Comparison of ENCODE assay signal across 12 mouse cellular contexts in genomic region chr4:62626228-62627026, GRCm38 (mm10).
DNase-seq lines count a peak whose midpoint lies in the region; ATAC-seq and TF ChIP-seq lines count a peak whose summit lies in the region.
"Had no signal": no experiment of that assay in that cellular context is flagged by ENCODE, and none has a peak within 500 bp of the region (broad histone marks: within the 10 kb centered on the region; RNA-seq: fewer than 3 reads in every experiment).

No protein-coding gene starts in this region.

- peaks cover 77% of the 10 kb centered on the region for H3K27me3 ChIP-seq in heart, embryonic 10.5 days (ENCODE audit: insufficient read depth, poor library complexity, severe bottlenecking)
- no peaks in the 10 kb centered on the region for H3K27me3 ChIP-seq in midbrain, postnatal 0 days (ENCODE audit: insufficient read depth, low read length)
- H3K27me3 ChIP-seq in midbrain, embryonic 13.5 days: no peaks in the 10 kb centered on the region
- H3K27me3 ChIP-seq in intestine, embryonic 14.5 days (replicated peaks; ENCODE audit: control insufficient read depth, insufficient read depth, low read length): no peaks in the 10 kb centered on the region
- no peaks in the 10 kb centered on the region for H3K27me3 ChIP-seq in stomach, postnatal 0 days (ENCODE audit: control insufficient read depth, insufficient read depth, low read length)
- H3K27me3 ChIP-seq: hindbrain, embryonic 15.5 days; liver, embryonic 12.5 days had no signal

- H3K4me2 ChIP-seq in midbrain, postnatal 0 days (ENCODE audit: low read depth, low read length, poor library complexity, severe bottlenecking): no peak overlapping the region
- H3K4me2 ChIP-seq in midbrain, embryonic 13.5 days (replicated peaks): no peak overlapping the region
- H3K4me2 ChIP-seq in intestine, embryonic 14.5 days (ENCODE audit: low read length): no peak overlapping the region
- H3K4me2 ChIP-seq in stomach, postnatal 0 days (replicated peaks; ENCODE audit: low read depth): no peak overlapping the region
- H3K4me2 ChIP-seq: hindbrain, embryonic 15.5 days; liver, embryonic 12.5 days had no signal

- no peaks in the 10 kb centered on the region for H3K9me3 ChIP-seq in heart, embryonic 10.5 days
- H3K9me3 ChIP-seq in midbrain, postnatal 0 days (ENCODE audit: low read length): no peaks in the 10 kb centered on the region
- H3K9me3 ChIP-seq in midbrain, embryonic 13.5 days: no peaks in the 10 kb centered on the region
- H3K9me3 ChIP-seq in intestine, embryonic 14.5 days (ENCODE audit: control insufficient read depth, low read length): no peaks in the 10 kb centered on the region
- H3K9me3 ChIP-seq in stomach, postnatal 0 days (ENCODE audit: control insufficient read depth, low read length): no peaks in the 10 kb centered on the region
- H3K9me3 ChIP-seq: hindbrain, embryonic 15.5 days; liver, embryonic 12.5 days had no signal

- H3K4me1 ChIP-seq in heart, embryonic 10.5 days: peaks cover 79% of the 10 kb centered on the region
- H3K4me1 ChIP-seq in midbrain, postnatal 0 days (ENCODE audit: insufficient read depth, low read length): peaks cover 7% of the 10 kb centered on the region; the same call in 1 of the 2 replicates
- H3K4me1 ChIP-seq in midbrain, embryonic 13.5 days (replicated peaks): peaks cover 43% of the 10 kb centered on the region
- peaks cover 28% of the 10 kb centered on the region for H3K4me1 ChIP-seq in intestine, embryonic 14.5 days (replicated peaks; ENCODE audit: control insufficient read depth, insufficient read depth, low read length)
- H3K4me1 ChIP-seq in stomach, postnatal 0 days (replicated peaks; ENCODE audit: control insufficient read depth, insufficient read depth): 0 out of 2 replicates have a peak, but pooled peaks cover 2% of the 10 kb centered on the region

- H3K9ac ChIP-seq in midbrain, postnatal 0 days (replicated peaks; ENCODE audit: low read length, poor library complexity, severe bottlenecking): no peak overlapping the region
- H3K9ac ChIP-seq in midbrain, embryonic 13.5 days (replicated peaks): no peak overlapping the region
- no peak overlapping the region for H3K9ac ChIP-seq in intestine, embryonic 14.5 days (ENCODE audit: low read length)
- no peak overlapping the region for H3K9ac ChIP-seq in stomach, postnatal 0 days (ENCODE audit: low read length)
- H3K9ac ChIP-seq: hindbrain, embryonic 15.5 days; liver, embryonic 12.5 days had no signal

- peaks cover 4% of the 10 kb centered on the region; the same call in 1 of the 2 replicates for H3K36me3 ChIP-seq in heart, embryonic 10.5 days
- H3K36me3 ChIP-seq in midbrain, postnatal 0 days (ENCODE audit: insufficient read depth, low read length): no peaks in the 10 kb centered on the region
- 0 out of 2 replicates have a peak, but pooled peaks cover 5% of the 10 kb centered on the region for H3K36me3 ChIP-seq in midbrain, embryonic 13.5 days
- no peaks in the 10 kb centered on the region for H3K36me3 ChIP-seq in intestine, embryonic 14.5 days (ENCODE audit: control insufficient read depth, insufficient read depth, low read length)
- H3K36me3 ChIP-seq in stomach, postnatal 0 days (ENCODE audit: control insufficient read depth, insufficient read depth, low read length): peaks cover 4% of the 10 kb centered on the region; the same call in 1 of the 2 replicates
- H3K36me3 ChIP-seq: hindbrain, embryonic 15.5 days; liver, embryonic 12.5 days had no signal

- DNase-seq in heart, embryonic 10.5 days (ENCODE audit: low spot score): no peak
- DNase-seq in heart, adult 9 months (ENCODE audit: low spot score in 2 of 2): no peak
- peak; percentile 58 for DNase-seq in midbrain, postnatal 0 days (ENCODE audit: low spot score)
- DNase-seq in intestine, embryonic 14.5 days (ENCODE audit: low spot score): no peak
- peak; percentile 60 for DNase-seq in stomach, postnatal 0 days (ENCODE audit: low spot score)
- DNase-seq: cerebellum, adult 9-11 months; layer of hippocampus, postnatal 36 days; thymus, postnatal 14 days had no signal

- no peak overlapping the region for H3K4me3 ChIP-seq in heart, embryonic 10.5 days
- H3K4me3 ChIP-seq in midbrain, postnatal 0 days (ENCODE audit: low read depth, low read length): no peak overlapping the region
- H3K4me3 ChIP-seq in midbrain, embryonic 13.5 days (replicated peaks): no peak overlapping the region
- H3K4me3 ChIP-seq in intestine, embryonic 14.5 days (ENCODE audit: low read depth, low read length): no peak overlapping the region
- H3K4me3 ChIP-seq in stomach, postnatal 0 days (ENCODE audit: low read depth, low read length): no peak overlapping the region
- H3K4me3 ChIP-seq: hindbrain, embryonic 15.5 days; liver, embryonic 12.5 days had no signal

- no peak for TF ChIP-seq EP300 in stomach, postnatal 0 days (optimal IDR thresholded peaks at IDR 0.05)

- WGBS in heart, embryonic 10.5 days: 48% methylated on average over 15 of the region's 15 CpGs
- 67% methylated on average over 15 of the region's 15 CpGs for WGBS in midbrain, postnatal 0 days
- WGBS in midbrain, embryonic 13.5 days: 79% methylated on average over 15 of the region's 15 CpGs
- 55% methylated on average over 15 of the region's 15 CpGs for WGBS in intestine, embryonic 14.5 days
- WGBS in stomach, postnatal 0 days: 62% methylated on average over 15 of the region's 15 CpGs

- TF ChIP-seq CTCF in midbrain, postnatal 0 days (IDR thresholded peaks at IDR 0.05): 0 out of 2 replicates have a peak, but pooled peaks have one; percentile 11
- peak; percentile 22; the same call in 1 of the 2 replicates for TF ChIP-seq CTCF in stomach, postnatal 0 days (IDR thresholded peaks at IDR 0.05; ENCODE audit: low read depth)

- ATAC-seq in midbrain, postnatal 0 days (ENCODE audit: low FRiP score): no peak
- ATAC-seq in midbrain, embryonic 13.5 days: no peak
- no peak for ATAC-seq in intestine, embryonic 14.5 days (replicated peaks; ENCODE audit: low FRiP score, low TSS enrichment, low read depth)
- no peak for ATAC-seq in stomach, postnatal 0 days (ENCODE audit: low FRiP score, low TSS enrichment)
- no peak for ATAC-seq in megakaryocyte-erythroid progenitor cell, adult 5-6 weeks (replicated peaks; ENCODE audit: low FRiP score, low TSS enrichment, poor library complexity, severe bottlenecking)
- ATAC-seq: liver, embryonic 12.5 days had no signal

- H3K27ac ChIP-seq in heart, embryonic 10.5 days: peak overlapping the region; percentile 62
- H3K27ac ChIP-seq in midbrain, postnatal 0 days (ENCODE audit: low read depth, low read length): no peak overlapping the region
- no peak overlapping the region for H3K27ac ChIP-seq in midbrain, embryonic 13.5 days
- H3K27ac ChIP-seq in intestine, embryonic 14.5 days (ENCODE audit: low read depth): peak overlapping the region; percentile 22; the same call in 1 of the 2 replicates
- H3K27ac ChIP-seq in stomach, postnatal 0 days (replicated peaks): no peak overlapping the region
- H3K27ac ChIP-seq: hindbrain, embryonic 15.5 days; liver, embryonic 12.5 days had no signal

Comparison
In these comparisons a context has a peak if more than half of its experiments do, and no peak if none do; other contexts are left out.
1. DNase-seq: peak in midbrain, postnatal 0 days (single experiment) and stomach, postnatal 0 days (single experiment); none in heart, embryonic 10.5 days (single experiment), heart, adult 9 months (0 of 2) and intestine, embryonic 14.5 days (single experiment).
2. H3K27ac ChIP-seq: peak in heart, embryonic 10.5 days (single experiment) and intestine, embryonic 14.5 days (single experiment); none in midbrain, postnatal 0 days (single experiment), midbrain, embryonic 13.5 days (single experiment) and stomach, postnatal 0 days (single experiment).